Mouse (Mus musculus) bone marrow macrophage, adult 2 months (primary cell): ENCODE data around the gene Selenoh.

Experiments
- CTCF ChIP-seq: IDR thresholded peaks from 2 replicates; pipeline ENCODE4 v1.5.1; 2012; ENCODE audit warnings: low read depth, mild to moderate bottlenecking, low read length, moderate library complexity
- POLR2A ChIP-seq: IDR thresholded peaks from 2 replicates; pipeline ENCODE4 v1.6.1; 2012; ENCODE audit warnings: mild to moderate bottlenecking, low read depth, low read length, borderline replicate concordance

DNA sequence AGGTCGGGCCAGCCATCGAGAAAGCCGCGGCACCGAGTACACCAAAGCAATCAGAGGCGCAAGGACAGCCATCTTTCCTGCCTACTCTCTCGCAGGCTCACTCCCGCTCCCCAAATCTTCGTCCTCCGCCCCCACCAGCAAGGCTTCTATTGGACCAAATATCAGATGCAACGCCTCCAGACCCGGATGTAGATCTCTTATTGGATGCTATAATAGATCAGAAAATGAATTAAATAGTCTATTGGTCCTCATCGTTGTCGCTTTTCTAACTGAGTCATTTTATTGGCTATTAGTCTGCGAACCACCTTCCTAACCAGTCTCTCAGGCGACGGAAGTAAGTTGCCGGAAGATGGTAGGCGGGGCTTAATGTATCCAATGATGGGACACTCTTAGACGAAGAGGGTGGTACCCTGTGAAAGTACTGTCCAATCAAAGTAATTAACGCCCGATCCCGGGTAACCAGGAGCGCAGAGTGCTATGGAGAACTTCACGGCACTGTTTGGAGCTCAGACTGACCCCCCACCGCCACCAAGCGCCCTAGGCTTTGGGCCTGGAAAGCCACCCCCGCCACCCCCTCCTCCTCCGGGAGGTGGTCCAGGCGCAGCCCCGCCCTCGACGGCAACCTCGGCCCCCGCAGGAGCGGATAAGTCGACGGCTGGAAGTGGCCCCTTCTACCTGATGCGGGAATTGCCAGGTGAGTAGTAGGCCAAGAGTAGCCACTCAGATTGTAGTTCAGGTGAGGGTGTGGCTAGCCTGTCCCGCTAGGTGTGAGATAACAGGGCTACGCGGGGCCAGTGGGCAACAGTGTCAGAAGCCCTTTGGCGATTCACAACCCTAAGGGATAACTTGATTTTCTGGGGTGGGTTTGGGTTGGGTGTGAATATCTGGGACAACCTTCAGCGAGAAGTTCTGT lies 7.7 kb upstream of the Selenoh start, which contains the start of the genes Gm28635 and Med19:
- TF ChIP-seq CTCF (no peak), POLR2A (no peak)
